Mouse (Mus musculus): ENCODE data around the gene Dcaf8. TPM values are rescaled to one million over a fixed set of nuclear protein-coding genes. Genes with fewer than 3 reads are reported as not detected.

The Dcaf8 gene
- polyA plus RNA-seq, 1 experiment: 72.7 TPM

- Histone ChIP-seq H3K4me1 (ENCODE audit: control insufficient read depth, insufficient read depth, low read length) (no peaks in the 10 kb centered on the region), H3K27ac (ENCODE audit: control insufficient read depth, insufficient read depth, low read depth, low read length, poor library complexity) (no peak overlapping the region), H3K4me3 (replicated peaks; ENCODE audit: control insufficient read depth, low read depth, low read length) (no peak overlapping the region)
- WGBS: 87% methylated on average over 7 of the region's 7 CpGs
- no peak for TF ChIP-seq POLR2A (IDR thresholded peaks at IDR 0.05; ENCODE audit: borderline replicate concordance, control insufficient read depth, low read depth, low read length)
- TF ChIP-seq CTCF (IDR thresholded peaks at IDR 0.05; ENCODE audit: control insufficient read depth, insufficient read depth, low read length): no peak
These were observed 53.1 kb downstream of the Dcaf8 start for GRCm38 (mm10) chr1:172200871-172201447.

GRCm38 (mm10) chr1:172201967-172202880, 54.3 kb downstream of the Dcaf8 start:
- 86% methylated on average over 14 of the region's 14 CpGs for WGBS
- TF ChIP-seq CTCF (IDR thresholded peaks at IDR 0.05; ENCODE audit: control insufficient read depth, insufficient read depth, low read length) (no peak), POLR2A (IDR thresholded peaks at IDR 0.05; ENCODE audit: borderline replicate concordance, control insufficient read depth, low read depth, low read length) (no peak)
- Histone ChIP-seq H3K27ac (ENCODE audit: control insufficient read depth, insufficient read depth, low read depth, low read length, poor library complexity) (no peak overlapping the region), H3K4me3 (replicated peaks; ENCODE audit: control insufficient read depth, low read depth, low read length) (no peak overlapping the region), H3K4me1 (ENCODE audit: control insufficient read depth, insufficient read depth, low read length) (no peaks in the 10 kb centered on the region)

GRCm38 (mm10) chr1:172202894-172203522, 55.1 kb downstream of the Dcaf8 start:
- Histone ChIP-seq H3K4me3 (replicated peaks; ENCODE audit: control insufficient read depth, low read depth, low read length) (no peak overlapping the region), H3K27ac (ENCODE audit: control insufficient read depth, insufficient read depth, low read depth, low read length, poor library complexity) (no peak overlapping the region), H3K4me1 (ENCODE audit: control insufficient read depth, insufficient read depth, low read length) (no peaks in the 10 kb centered on the region)
- 62% methylated on average over 2 of the region's 2 CpGs for WGBS
- TF ChIP-seq POLR2A (IDR thresholded peaks at IDR 0.05; ENCODE audit: borderline replicate concordance, control insufficient read depth, low read depth, low read length): no peak
- TF ChIP-seq CTCF (IDR thresholded peaks at IDR 0.05; ENCODE audit: control insufficient read depth, insufficient read depth, low read length): no peak

DNA sequence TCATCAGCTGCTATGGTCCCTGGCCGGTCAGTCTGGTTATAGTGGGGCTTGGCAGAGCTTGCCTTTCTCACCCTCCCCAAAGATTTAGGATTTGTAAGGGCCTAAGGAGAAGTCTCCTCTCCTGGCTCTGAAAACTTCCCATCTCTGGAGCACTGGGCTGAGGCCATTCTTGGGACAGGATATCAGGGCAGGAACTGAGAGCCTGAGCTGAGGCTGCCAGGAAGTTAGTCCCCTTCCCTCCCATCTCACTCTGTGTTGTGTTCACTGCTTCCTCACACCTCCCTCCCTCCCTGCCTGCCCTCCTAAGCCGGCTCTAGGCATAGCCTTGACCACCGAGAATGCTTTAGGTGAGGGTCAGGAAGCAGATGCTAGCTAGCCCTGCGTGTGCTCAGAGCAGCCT, 55.7 kb downstream of the Dcaf8 start:
- WGBS: 24% methylated on average over 4 of the region's 4 CpGs
- no peaks in the 10 kb centered on the region for H3K4me1 ChIP-seq (ENCODE audit: control insufficient read depth, insufficient read depth, low read length)
- H3K4me3 ChIP-seq (replicated peaks; ENCODE audit: control insufficient read depth, low read depth, low read length): no peak overlapping the region
- H3K27ac ChIP-seq (ENCODE audit: control insufficient read depth, insufficient read depth, low read depth, low read length, poor library complexity): no peak overlapping the region
- no peak for TF ChIP-seq POLR2A (IDR thresholded peaks at IDR 0.05; ENCODE audit: borderline replicate concordance, control insufficient read depth, low read depth, low read length)
- no peak for TF ChIP-seq CTCF (IDR thresholded peaks at IDR 0.05; ENCODE audit: control insufficient read depth, insufficient read depth, low read length)

DNA sequence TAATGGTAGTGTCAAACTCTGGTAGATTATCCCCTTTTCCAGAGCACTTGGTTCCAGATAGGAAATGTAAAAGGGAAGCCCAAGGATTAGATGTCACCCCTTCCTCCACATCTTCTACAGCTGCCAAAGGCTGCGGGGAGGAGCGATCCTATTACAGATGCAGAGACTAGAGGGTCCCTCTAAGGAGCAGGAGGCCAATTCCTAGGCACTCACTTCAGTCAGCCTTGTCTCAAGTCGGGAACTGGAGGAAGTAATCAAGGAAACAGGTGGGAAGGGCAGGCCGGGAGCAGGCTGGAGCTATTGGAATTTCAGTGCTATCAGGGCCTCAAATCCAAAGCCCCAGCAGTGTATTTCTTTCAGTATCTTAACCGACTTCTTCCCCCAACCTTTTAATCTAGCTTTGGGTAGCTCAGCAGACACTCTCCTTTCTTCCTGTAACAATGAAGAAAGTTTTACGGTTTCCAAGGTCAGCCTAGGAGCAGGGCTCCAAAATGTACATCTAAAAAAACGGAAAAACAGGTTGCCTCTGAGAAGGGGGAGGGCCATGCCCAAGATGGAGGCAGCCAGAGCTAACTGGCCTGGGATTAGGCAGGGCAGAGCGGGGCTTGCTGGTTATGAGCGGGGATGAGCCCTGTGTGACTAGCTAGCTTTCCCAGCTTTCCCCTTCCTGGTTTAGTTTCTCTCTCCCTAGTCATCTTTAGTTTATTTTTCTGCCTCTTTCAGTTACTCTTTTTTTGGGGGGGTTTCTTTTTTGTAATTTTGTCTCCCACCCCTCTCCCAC, 56.3 kb downstream of the Dcaf8 start:
- WGBS: 71% methylated on average over 9 of the region's 9 CpGs
- no peak overlapping the region for H3K27ac ChIP-seq (ENCODE audit: control insufficient read depth, insufficient read depth, low read depth, low read length, poor library complexity)
- H3K4me1 ChIP-seq (ENCODE audit: control insufficient read depth, insufficient read depth, low read length): no peaks in the 10 kb centered on the region
- no peak overlapping the region for H3K4me3 ChIP-seq (replicated peaks; ENCODE audit: control insufficient read depth, low read depth, low read length)
- no peak for TF ChIP-seq POLR2A (IDR thresholded peaks at IDR 0.05; ENCODE audit: borderline replicate concordance, control insufficient read depth, low read depth, low read length)
- no peak for TF ChIP-seq CTCF (IDR thresholded peaks at IDR 0.05; ENCODE audit: control insufficient read depth, insufficient read depth, low read length)

GRCm38 (mm10) chr1:172204814-172205740, 57.2 kb downstream of the Dcaf8 start:
- Histone ChIP-seq H3K4me3 (replicated peaks; ENCODE audit: control insufficient read depth, low read depth, low read length) (no peak overlapping the region), H3K4me1 (ENCODE audit: control insufficient read depth, insufficient read depth, low read length) (no peaks in the 10 kb centered on the region), H3K27ac (ENCODE audit: control insufficient read depth, insufficient read depth, low read depth, low read length, poor library complexity) (no peak overlapping the region)
- 68% methylated on average over 15 of the region's 15 CpGs for WGBS
- TF ChIP-seq CTCF (IDR thresholded peaks at IDR 0.05; ENCODE audit: control insufficient read depth, insufficient read depth, low read length) (no peak), POLR2A (IDR thresholded peaks at IDR 0.05; ENCODE audit: borderline replicate concordance, control insufficient read depth, low read depth, low read length) (no peak)

DNA sequence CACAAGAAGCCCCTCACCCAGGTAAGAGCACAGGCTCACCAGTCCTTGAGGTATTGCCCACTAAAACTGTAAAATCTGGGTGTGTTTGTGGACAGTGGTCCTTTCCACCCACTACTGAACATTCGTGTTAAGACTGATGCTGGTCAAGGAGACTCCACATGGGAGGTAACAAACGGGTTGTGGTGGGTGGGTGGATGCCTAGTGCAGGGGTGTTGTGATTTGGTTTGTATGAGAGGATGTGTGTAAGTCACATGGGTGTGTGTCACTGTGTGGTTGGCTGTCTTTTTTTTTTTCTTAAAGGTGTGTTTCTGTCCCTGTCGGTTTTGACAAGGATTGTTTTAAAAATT, 57.8 kb downstream of the Dcaf8 start:
- 8% methylated on average over 3 of the region's 3 CpGs for WGBS
- H3K4me3 ChIP-seq (replicated peaks; ENCODE audit: control insufficient read depth, low read depth, low read length): no peak overlapping the region
- TF ChIP-seq POLR2A (IDR thresholded peaks at IDR 0.05; ENCODE audit: borderline replicate concordance, control insufficient read depth, low read depth, low read length) (no peak), CTCF (IDR thresholded peaks at IDR 0.05; ENCODE audit: control insufficient read depth, insufficient read depth, low read length) (no peak)
- H3K4me1 ChIP-seq (ENCODE audit: control insufficient read depth, insufficient read depth, low read length): no peaks in the 10 kb centered on the region
- no peak overlapping the region for H3K27ac ChIP-seq (ENCODE audit: control insufficient read depth, insufficient read depth, low read depth, low read length, poor library complexity)
